In genomic region chr17:25634070-25634469, GRCm38 (mm10) we compare ENCODE assay signal across 11 mouse cellular contexts. TPM values are rescaled to one million over a fixed set of nuclear protein-coding genes. Genes with fewer than 3 reads are reported as not detected.
A peak's percentile ranks its signal among the peaks of the same experiment; 100 is the strongest.
DNase-seq lines count a peak whose midpoint lies in the region; ATAC-seq and TF ChIP-seq lines count a peak whose summit lies in the region.
"Had no signal": no experiment of that assay in that cellular context is flagged by ENCODE, and none has a peak within 500 bp of the region (broad histone marks: within the 10 kb centered on the region; RNA-seq: fewer than 3 reads in every experiment).

No protein-coding gene starts in this region.

- no peak overlapping the region for H3K9ac ChIP-seq in heart, embryonic 14.5 days (ENCODE audit: low read length)
- H3K9ac ChIP-seq in heart, embryonic 12.5 days: no peak overlapping the region
- H3K9ac ChIP-seq in hindbrain, embryonic 13.5 days: no peak overlapping the region
- H3K9ac ChIP-seq: heart, embryonic 13.5 days; liver, embryonic 14.5 days had no signal

- whole genome bisulfite sequencing in heart, embryonic 14.5 days: 72% methylated on average over 10 of the region's 10 CpGs
- 84% methylated on average over 10 of the region's 10 CpGs for WGBS in heart, embryonic 12.5 days
- 76% methylated on average over 10 of the region's 10 CpGs for WGBS in hindbrain, embryonic 13.5 days

- no peak overlapping the region for H3K4me3 ChIP-seq in heart, embryonic 14.5 days (ENCODE audit: control insufficient read depth in 1 of 2, insufficient read depth in 1 of 2, low read depth in 1 of 2, low read length in 2 of 2)
- no peak overlapping the region for H3K4me3 ChIP-seq in heart, embryonic 12.5 days
- no peak overlapping the region for H3K4me3 ChIP-seq in gastrocnemius, adult 2 months
- H3K4me3 ChIP-seq in hindbrain, embryonic 13.5 days: no peak overlapping the region
- H3K4me3 ChIP-seq: heart, embryonic 13.5 days had no signal

- H3K27me3 ChIP-seq in heart, embryonic 14.5 days (ENCODE audit: control insufficient read depth, insufficient read depth, low read length): no peaks in the 10 kb centered on the region
- no peaks in the 10 kb centered on the region for H3K27me3 ChIP-seq in heart, embryonic 12.5 days (replicated peaks)
- no peaks in the 10 kb centered on the region for H3K27me3 ChIP-seq in hindbrain, embryonic 13.5 days
- H3K27me3 ChIP-seq: heart, embryonic 13.5 days had no signal

- intact Hi-C loops in gastrocnemius, adult 2 months (cut with DNase I): no loop called here

- no peak for TF ChIP-seq CTCF in gastrocnemius, adult 2 months (IDR thresholded peaks at IDR 0.05)

- H3K36me3 ChIP-seq in heart, embryonic 14.5 days (ENCODE audit: control insufficient read depth, insufficient read depth, low read length): peaks cover 39% of the 10 kb centered on the region
- peaks cover 51% of the 10 kb centered on the region for H3K36me3 ChIP-seq in heart, embryonic 12.5 days
- peaks cover 20% of the 10 kb centered on the region for H3K36me3 ChIP-seq in hindbrain, embryonic 13.5 days

- H3K27ac ChIP-seq in heart, embryonic 14.5 days (replicated peaks in 1 of 2; ENCODE audit: control insufficient read depth in 1 of 2, insufficient read depth in 1 of 2, low read depth in 2 of 2, low read length in 2 of 2): no peak overlapping the region
- H3K27ac ChIP-seq in heart, embryonic 12.5 days (ENCODE audit: poor library complexity, severe bottlenecking): no peak overlapping the region
- H3K27ac ChIP-seq in gastrocnemius, adult 2 months: peak overlapping the region; percentile 32; the same call in 1 of the 2 replicates
- H3K27ac ChIP-seq in hindbrain, embryonic 13.5 days: peak overlapping the region; percentile 70
- H3K27ac ChIP-seq: heart, embryonic 13.5 days; liver, embryonic 14.5 days had no signal

- ATAC-seq in heart, embryonic 14.5 days (ENCODE audit: insufficient number of reproducible peaks, insufficient read depth, low FRiP score, low read depth): peak; percentile 26; the same call in 1 of the 2 replicates
- no peak for ATAC-seq in heart, embryonic 12.5 days (ENCODE audit: insufficient number of reproducible peaks, low FRiP score)
- ATAC-seq in hindbrain, embryonic 13.5 days (ENCODE audit: low FRiP score): no peak

- no peak overlapping the region for H3K4me2 ChIP-seq in heart, embryonic 14.5 days (ENCODE audit: low read length)
- H3K4me2 ChIP-seq in heart, embryonic 12.5 days: no peak overlapping the region
- H3K4me2 ChIP-seq in hindbrain, embryonic 13.5 days: no peak overlapping the region
- H3K4me2 ChIP-seq: heart, embryonic 13.5 days had no signal

- no peaks in the 10 kb centered on the region for H3K9me3 ChIP-seq in heart, embryonic 14.5 days (ENCODE audit: control insufficient read depth, low read length)
- H3K9me3 ChIP-seq in heart, embryonic 12.5 days (replicated peaks): no peaks in the 10 kb centered on the region
- H3K9me3 ChIP-seq in hindbrain, embryonic 13.5 days: no peaks in the 10 kb centered on the region
- H3K9me3 ChIP-seq: heart, embryonic 13.5 days had no signal

- no peaks in the 10 kb centered on the region for H3K4me1 ChIP-seq in heart, embryonic 14.5 days (ENCODE audit: control insufficient read depth in 2 of 2, insufficient read depth in 2 of 2, low read length in 2 of 2)
- H3K4me1 ChIP-seq in heart, embryonic 12.5 days (replicated peaks): no peaks in the 10 kb centered on the region
- peaks cover 36% of the 10 kb centered on the region for H3K4me1 ChIP-seq in hindbrain, embryonic 13.5 days (replicated peaks)
- H3K4me1 ChIP-seq: heart, embryonic 13.5 days had no signal

- peak; percentile 16 for DNase-seq in adrenal gland, postnatal 25 days
- DNase-seq in gastrocnemius, adult 2 months: peak; percentile 77
- no peak for DNase-seq in urinary bladder, postnatal 10 days (ENCODE audit: low spot score)
- DNase-seq in frontal cortex, postnatal 25 days (ENCODE audit: low spot score in 2 of 2): no peak
- no peak for DNase-seq in kidney, postnatal 25 days
- DNase-seq: right cerebral cortex, adult 18-20 months had no signal

RNA-seq across cellular contexts. Expression of gene Lmf1, which starts 55.2 kb away (rescaled TPM):
- 36.3 and 37.8 TPM in 2 replicates for polyA plus RNA-seq in heart, embryonic 14.5 days (2014; fragmentation: Nextera tagmentation; extraction: Ambion mirVana)
- polyA plus RNA-seq in heart, embryonic 12.5 days (2016; fragmentation: Nextera tagmentation; extraction: Ambion mirVana): 34.6 and 35.3 TPM in 2 replicates
- 41.0 and 41.5 TPM in 2 replicates for total RNA-seq in adrenal gland, postnatal 25 days (2021)
- total RNA-seq in gastrocnemius, adult 2 months (2021): 10 to 100 TPM in 1 of 2 experiments, 1 to 10 TPM in 1; 9.7 to 14.9 TPM
- 22.6 and 24.0 TPM in 2 replicates for polyA plus RNA-seq in hindbrain, embryonic 13.5 days (2015; fragmentation: Nextera tagmentation; extraction: Ambion mirVana)

Comparison
In these comparisons a context has a peak if more than half of its experiments do, and no peak if none do; other contexts are left out.
1. H3K27ac ChIP-seq: peak in gastrocnemius, adult 2 months (single experiment) and hindbrain, embryonic 13.5 days (single experiment); none in heart, embryonic 14.5 days (0 of 2) and heart, embryonic 12.5 days (single experiment).
2. DNase-seq: peak in adrenal gland, postnatal 25 days (single experiment) and gastrocnemius, adult 2 months (single experiment); none in urinary bladder, postnatal 10 days (single experiment), frontal cortex, postnatal 25 days (0 of 2) and kidney, postnatal 25 days (0 of 2).